Mouse (Mus musculus): ENCODE data around the gene Odf3l1. TPM values are rescaled to one million over a fixed set of nuclear protein-coding genes. Genes with fewer than 3 reads are reported as not detected.

The Odf3l1 gene
- polyA plus RNA-seq, 2 experiments from 2014 or later: not detected

- no peak for ATAC-seq
Measured at GRCm38 (mm10) chr9:56880790-56881189, 16.3 kb upstream of the Odf3l1 start.

DNA sequence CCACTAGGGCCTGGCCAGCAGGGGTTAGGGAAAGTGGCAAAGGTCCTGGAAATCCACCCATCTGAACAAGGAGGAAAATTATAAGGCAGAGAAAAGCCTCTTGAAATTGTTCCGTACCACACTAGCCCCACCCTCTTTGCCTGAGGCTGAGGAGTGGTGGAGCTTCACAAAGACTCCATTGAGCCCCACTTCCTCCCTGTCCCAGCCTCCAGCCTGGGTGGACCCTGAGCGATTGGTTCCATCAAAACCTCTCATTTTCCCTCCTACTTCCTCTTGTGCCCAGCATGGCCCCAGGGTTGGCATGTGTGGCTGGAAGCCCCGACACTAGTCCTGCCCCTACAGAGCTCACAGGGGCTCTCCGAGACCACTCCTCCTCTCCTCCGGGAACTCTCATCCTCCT is 12.8 kb upstream of the Odf3l1 start:
- no peak for ATAC-seq

GRCm38 (mm10) chr9:56876784-56877183 is 12.3 kb upstream of the Odf3l1 start:
- no peak for ATAC-seq

DNA sequence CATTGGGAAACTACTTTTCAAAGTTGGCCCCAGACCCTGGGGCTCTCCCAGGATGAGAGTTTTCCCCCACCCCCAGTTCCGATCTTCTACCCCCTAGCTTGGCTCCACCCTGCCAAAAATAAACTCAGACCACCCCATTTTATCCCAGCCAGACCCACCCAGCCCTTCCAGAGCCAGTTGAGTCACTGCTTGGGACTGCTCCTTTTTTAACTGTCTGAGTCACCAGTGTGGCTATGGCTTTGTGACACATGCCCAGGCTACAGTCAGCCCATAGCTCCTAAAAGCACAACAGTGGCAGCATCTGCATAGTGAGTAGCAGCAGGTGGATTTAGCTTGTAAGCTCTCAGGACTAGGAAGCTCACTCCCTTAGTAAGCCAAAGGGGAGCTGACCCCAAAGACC is 8.6 kb upstream of the Odf3l1 start:
- no peak for ATAC-seq

DNA sequence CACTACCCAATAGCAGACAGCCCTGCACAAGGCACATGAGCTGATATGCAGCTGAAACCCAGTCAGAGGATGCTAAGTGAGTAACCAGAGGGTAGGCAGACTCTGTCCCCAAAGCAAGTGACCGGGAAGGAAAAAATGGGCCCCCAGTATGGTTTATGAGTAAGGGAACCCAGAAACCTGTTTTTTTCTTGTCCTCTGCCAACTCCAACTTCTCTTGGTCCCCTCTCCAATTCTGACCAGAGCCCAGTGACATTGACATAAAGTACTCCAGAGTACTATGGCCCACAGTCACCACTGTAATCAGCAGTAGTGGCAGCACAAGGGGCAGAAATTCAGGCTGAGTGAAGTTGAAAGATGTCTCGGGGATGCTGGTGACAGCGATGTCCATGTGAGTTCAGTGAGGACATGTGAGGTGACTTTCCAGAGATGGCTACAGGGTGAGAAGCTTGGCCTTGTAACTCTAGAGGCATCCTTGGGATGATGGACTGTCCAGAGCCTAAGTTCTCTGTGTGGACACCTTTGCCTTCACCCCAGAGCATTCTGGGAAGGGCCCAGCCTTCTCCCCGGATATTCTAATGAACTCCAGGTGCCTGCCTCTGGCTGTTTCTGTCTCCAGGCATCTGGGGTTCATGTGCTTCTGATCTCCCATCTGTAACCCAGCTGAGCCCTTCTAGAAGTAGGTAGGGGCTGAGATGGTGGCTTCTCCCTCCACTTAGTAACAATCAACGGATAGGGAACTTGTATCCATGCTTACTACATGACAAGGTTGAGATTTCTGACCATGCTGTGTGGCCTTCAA is 7.8 kb upstream of the Odf3l1 start:
- no peak for ATAC-seq

DNA sequence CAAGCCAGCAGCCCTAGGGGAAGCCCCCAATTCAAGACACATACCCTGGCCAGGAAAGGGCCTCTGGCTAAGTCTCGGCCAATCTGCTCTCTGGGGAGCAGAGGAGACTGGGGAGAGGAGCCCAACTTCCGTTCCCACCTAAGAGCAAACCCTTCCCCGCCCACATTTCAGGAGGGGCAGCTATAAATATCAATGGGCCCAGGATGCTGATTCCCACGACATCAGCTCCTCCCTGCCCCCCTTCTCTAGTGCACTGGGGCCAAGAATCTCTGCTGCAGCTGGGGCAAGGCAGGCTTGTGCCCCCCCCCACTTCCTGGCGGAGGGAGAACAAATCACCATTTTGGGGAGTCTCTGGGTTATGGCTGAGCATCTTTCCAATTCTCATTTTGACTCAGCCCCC is 6.7 kb upstream of the Odf3l1 start:
- ATAC-seq: no peak

DNA sequence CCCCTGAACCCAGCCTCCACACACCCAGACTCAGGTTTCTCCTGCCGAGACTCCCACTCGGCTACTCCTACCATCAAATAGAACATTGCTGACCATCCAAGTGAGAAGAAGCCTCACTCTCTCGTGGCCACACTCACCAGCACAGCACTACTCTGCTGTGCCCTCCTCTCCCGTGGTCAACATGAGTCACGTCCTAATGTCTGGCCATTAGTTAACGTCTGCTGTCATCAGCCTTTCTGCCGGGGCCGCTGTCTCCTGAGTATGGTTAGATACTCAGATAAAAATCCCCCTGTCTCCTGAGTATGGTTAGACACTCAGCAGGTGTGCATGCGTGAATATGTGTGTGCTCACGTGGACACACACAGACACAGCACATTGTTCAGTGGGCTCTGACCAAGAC is 6.3 kb upstream of the Odf3l1 start:
- ATAC-seq: no peak

DNA sequence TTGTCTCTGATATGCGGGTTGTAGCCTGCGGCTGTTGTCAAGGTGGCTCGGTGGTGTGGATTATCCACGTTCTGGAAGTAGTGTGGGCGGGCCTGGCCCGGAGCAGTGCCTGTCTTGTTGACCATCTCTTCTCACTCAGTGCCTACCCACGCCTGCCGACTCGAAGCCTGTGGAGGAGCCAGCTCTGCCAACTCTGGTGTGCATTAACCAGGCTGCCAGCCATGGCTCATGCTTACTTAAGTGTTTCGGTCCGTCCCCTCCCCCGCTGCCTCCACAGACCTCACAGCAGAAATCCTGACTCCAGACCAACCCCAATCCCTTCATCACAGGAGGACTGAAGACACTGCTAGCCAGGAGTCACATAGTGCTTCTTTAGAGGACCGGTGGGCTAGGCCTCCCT is 5.1 kb upstream of the Odf3l1 start:
- ATAC-seq: no peak

DNA sequence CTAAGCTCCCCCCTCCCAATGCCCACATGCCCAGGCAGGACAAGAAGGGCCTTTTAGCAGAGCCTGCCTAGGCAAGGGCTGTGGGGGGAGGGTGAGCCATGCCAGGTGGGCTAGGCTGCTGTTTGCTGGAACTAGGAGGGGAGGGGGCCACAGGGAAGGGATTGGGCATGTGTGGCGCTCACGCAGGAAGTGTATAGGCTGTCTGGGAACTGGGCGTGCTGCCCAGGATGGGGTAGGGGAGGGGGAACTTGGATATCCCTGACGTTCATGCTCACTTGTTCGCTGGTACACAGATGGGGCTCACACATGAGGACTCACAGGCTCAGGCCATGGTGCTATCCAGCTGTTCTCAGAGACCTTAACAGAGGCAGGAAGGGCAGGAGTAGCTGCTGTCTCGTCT is 3.8 kb upstream of the Odf3l1 start:
- no peak for ATAC-seq

DNA sequence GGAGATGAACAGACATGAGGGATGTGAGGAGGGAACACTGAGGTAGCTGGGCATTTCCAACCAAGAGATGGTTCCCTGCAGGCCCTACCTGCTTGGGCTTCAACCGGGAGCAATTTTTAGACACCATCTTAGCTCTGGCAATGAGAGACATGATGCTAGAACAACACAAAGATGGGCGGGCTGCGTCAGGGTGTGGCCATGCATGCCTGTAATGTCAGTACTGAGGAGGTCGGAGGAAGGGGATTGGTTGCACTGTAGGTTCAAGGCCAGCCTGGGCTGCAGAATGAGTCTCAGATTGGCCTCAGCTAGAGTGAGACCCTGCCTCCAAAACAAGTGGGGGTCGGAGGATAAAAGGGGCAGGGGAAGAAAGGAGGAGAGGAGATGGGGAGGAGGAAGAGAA is 2.0 kb upstream of the Odf3l1 start:
- ATAC-seq: no peak

DNA sequence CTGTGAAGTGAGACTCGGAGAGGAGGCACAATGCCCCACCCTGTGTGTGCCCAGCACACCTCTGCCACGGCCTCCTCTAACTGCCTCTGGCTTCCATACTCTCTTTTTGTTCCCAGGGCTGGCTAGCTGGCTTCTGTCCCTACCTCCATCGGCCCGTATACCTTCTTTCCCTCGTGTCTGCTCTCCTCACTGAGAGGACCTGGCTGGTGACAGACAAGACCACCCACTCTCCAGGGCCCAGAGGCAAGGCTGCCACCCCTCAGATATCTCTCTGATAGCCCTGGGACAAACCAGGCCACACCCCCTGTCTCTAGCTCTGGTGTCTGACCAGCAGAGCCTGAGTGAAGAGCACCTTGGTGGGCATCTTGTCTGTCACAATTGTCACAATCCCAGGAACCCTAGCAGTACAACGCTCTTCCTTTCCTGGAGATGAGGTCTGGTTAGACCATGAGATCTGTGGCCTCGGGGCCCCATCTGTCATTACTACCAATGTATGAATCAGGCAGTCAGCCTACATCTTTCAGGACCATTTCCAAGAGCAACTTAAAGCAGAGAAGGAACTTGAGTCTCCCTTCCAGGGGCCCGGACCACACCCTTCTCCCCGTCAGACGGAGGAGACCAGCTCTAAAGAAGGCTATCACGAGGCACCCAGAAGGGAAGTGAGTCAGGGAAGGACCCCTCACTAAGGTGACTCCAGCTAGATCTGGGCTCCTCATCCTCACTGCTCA is 1.4 kb upstream of the Odf3l1 start:
- ATAC-seq: no peak

DNA sequence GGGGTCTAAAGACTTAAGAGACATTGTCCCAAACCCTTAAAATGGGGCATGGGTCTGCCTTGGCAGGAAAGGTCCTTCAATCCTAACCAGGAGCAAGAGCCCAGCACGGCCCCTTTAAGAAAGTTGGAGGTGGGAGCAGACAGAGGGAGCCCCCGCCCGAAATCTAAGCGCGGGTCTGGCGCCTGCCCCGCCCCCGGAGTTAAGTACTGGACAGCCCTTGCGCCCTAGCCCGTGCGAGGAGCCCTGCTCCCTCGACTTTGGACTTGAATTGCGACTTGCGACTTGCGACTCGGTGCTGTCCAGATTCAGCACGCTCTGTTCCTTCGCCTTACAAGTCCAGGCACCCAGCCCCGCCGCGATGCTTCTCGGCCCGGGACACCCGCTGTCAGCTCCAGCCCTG is 353 bp upstream of the Odf3l1 start, which contains the start of gene Cspg4:
TSS of gene Cspg4 (plus strand) at position 202 of the 400 bp plus-strand sequence.
- no peak for ATAC-seq

DNA sequence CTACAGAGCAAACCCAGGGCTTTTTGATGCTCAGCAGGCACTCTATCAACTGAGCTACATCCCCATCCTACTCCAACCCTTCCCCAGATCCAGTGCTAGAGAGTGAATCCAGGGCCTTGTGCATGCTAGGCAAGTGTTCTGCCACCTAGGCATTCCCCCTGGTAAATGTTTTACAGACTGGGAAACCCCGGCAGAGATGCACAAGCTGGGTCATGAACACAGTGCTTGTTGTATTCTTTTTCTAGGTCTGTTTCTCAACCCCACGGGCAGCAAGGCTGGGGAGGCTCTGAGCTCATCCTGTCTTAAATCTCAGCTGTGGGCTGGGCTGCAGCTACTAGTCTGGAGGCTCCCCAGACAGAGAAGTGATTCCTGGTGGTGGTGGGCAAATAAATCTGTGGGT is 1.6 kb downstream of the Odf3l1 start:
- no peak for ATAC-seq

DNA sequence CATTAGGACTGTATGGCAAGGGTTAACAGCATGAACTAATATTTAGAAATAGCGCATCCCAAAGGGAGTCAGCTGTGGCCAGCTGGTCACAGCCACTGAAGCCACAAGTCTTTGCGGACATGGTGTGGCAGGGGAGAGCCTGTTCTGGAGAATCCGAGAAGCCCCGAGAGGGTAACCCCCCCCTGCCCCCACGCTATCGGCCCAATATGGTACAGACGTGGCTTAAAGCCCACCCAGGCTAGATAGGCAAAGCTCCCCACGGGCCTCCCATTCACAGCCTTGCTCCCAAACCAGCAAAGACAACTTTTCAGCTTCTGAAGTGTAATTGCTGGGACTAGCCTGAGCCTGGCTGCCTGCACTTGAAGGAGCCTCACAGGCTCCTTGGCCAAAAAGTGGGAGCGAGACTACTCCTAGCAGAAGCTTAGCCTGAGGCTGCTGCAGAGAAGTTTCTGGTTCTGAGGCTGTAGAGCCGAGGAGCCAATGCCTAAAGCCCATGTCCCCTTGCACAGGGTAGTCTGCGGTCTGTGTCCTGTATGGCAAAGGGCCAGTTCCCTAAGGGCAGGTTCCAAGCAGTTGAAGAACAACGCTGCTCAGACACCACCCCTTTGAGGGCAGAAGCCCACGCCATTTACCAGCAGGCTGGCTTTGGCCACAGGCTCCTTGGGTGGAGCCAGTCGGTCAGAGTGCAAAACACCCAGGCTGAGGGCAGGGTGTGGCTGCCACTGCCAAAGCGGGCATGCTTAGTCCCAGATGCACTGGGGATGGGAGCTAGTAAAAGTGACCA is 3.8 kb downstream of the Odf3l1 start:
- ATAC-seq: no peak

GRCm38 (mm10) chr9:56860035-56860434 is 4.4 kb downstream of the Odf3l1 start:
- no peak for ATAC-seq

DNA sequence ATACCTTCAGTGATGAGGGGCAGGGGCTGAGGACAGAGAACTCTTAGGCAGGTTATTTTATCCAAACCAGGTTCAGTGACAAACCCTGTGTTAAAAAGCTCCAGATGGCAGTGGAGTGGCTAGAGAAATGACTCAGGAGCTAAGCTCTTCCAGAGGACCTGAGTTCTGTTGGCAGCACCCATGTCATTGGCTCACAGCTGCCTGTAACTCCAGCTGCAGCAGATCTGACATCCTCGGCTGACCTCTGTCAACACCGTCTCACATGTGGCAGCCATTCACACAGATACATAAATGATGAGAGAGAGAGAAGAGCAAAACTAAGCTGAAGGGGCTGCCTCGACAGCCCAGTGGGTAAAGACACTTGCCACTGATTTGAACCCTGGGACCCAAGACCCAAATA is 7.0 kb downstream of the Odf3l1 start:
- no peak for ATAC-seq

- ATAC-seq: no peak
Measured at GRCm38 (mm10) chr9:56851778-56852177, 12.7 kb downstream of the Odf3l1 start.

- ATAC-seq: no peak
Measured at GRCm38 (mm10) chr9:56850905-56851252, 13.6 kb downstream of the Odf3l1 start.

DNA sequence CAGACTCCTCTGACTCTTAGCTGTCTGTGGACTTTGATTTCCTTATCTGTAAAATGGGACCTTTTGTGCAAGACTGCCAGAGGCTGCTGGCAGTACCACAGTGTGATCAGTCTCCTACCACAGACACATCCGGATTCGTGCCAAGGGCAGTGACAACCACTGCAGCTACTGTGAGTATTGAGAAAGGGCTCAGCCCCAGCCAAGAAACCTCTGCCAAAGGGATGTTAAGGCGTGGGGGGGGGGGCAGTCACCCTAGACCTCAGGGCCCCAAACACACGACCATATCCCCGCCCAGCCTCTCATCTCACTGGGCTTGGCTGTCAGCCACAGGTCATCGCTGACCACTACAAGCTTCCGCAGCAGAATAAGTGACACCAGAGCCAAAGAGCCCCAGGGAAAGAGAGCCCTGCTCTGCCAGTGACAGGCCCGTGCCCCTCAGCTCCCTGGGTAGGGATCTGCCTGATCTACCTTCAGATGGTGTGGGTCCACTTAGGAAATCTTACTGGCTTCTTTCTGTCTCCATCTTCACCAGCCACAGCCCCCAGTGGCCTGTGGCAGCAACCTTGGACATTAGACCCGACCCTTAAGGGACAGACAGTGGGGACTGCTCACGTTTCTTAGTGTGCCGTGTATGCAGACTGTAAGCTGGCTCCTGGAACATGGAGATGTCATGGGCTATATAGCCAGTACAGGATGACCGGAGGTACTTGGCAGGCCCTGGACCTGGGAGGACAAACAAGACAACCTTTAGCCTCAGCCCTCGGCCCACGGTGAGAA is 14.2 kb downstream of the Odf3l1 start:
- no peak for ATAC-seq

- ATAC-seq: no peak
Measured at GRCm38 (mm10) chr9:56847523-56847922, 17.0 kb downstream of the Odf3l1 start.

DNA sequence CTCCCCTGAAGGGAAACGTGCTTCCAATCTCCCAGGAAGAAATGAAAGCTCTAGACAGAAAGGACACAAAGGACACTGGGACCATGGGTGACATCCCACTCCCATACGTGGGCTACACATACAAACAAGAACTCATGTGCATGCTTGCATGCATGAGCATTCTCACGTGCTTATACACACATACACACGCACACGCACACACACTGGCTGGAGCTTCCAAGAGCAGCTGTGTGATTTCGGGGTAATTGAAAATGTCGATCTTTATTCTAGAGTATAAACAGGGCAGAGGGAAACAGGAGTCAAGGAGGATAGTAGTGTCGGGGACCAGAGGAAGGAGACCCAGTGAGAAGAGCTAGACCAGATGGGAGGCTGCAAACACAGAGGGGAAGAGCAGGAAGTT is 19.8 kb downstream of the Odf3l1 start:
- no peak for ATAC-seq

DNA sequence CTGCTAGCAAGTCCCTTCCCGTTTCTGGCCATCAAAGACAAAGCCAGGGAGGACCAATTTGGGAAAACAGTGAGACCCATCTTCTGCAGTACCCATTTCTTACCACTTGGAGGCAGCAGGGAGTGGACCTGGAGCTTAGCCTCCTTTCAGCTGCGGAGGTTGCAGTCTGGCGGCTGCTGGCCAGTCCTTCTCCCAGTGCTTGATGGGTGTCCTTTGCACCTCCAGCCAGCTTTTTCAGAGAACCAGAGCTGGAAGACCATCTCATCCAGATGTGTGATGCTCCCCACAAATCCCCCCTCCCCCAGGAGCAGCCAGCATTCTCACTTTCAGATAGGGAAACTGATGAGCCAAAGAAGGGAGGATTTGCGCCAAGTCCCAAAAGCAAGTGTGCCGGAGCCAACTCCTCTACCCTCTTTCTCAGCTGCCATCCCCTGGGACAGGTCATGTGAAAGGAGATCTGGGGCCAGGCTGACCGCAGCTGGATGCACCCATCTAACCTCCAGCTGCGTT is 20.7 kb downstream of the Odf3l1 start:
- ATAC-seq: no peak
